Mouse (Mus musculus): Measurements from ENCODE around the gene Gfpt1. TPM values are rescaled to one million over a fixed set of nuclear protein-coding genes. Genes with fewer than 3 reads are reported as not detected.
A peak's percentile ranks its signal among the peaks of the same experiment; 100 is the strongest.

Gfpt1 gene
- polyA plus RNA-seq, 1 experiment from 2014 or later: 6.5 TPM

DNA sequence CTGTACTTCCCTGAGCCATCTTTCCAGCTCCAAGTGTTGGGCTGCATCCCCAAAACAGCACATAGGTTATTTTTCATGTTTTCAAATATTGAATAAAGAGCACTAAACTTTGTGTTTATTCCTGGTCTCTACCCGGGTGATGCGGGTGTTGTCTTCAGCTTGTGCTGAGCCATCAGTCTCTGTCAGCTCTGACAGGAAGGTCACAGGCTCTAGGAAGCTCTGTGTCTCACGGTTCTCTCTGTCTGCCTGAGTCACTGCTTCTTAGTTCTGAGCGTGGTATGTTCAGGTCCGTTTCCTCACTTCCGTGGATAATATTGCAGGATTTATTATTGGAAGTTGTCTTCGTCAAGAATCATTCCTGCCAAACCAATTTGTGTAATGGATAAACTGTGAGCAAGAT, 79.3 kb downstream of the Gfpt1 start:
- Histone ChIP-seq H3K27me3 (no peaks in the 10 kb centered on the region), H3K9me3 (replicated peaks) (no peaks in the 10 kb centered on the region), H3K4me1 (replicated peaks) (peaks cover 8% of the 10 kb centered on the region), H3K4me3 (replicated peaks) (no peak overlapping the region), H3K36me3 (replicated peaks) (no peaks in the 10 kb centered on the region), H3K27ac (replicated peaks) (no peak overlapping the region), H3K9ac (no peak overlapping the region), H3K4me2 (no peak overlapping the region)
- ATAC-seq (ENCODE audit: insufficient read depth): no peak
- WGBS (ENCODE audit: insufficient replicate concordance): 50% methylated on average over 7 of the region's 7 CpGs

DNA sequence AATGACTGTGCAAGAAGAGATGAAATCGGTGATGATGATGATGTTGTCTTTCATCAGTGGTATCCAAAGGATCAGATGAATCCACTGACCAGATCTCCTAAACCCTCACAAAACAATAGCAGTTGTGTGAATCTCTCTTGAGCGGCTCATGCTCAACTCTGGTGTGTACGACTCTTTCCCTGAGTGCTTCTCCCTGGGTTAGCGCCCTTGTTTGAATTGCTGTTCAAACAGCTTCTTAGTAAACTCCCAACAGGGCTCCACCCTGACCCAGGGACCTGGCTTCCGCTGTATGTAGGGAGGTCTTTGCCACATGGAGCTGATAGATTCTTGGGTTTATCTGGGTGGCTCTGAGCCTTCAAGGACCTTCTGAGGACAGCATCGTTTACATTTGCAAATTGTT, 80.8 kb downstream of the Gfpt1 start:
- Histone ChIP-seq H3K27ac (replicated peaks) (no peak overlapping the region), H3K27me3 (no peaks in the 10 kb centered on the region), H3K4me2 (no peak overlapping the region), H3K9ac (no peak overlapping the region), H3K4me1 (replicated peaks) (peaks cover 16% of the 10 kb centered on the region), H3K9me3 (replicated peaks) (no peaks in the 10 kb centered on the region), H3K4me3 (replicated peaks) (no peak overlapping the region), H3K36me3 (replicated peaks) (no peaks in the 10 kb centered on the region)
- 58% methylated on average over 6 of the region's 6 CpGs for WGBS (ENCODE audit: insufficient replicate concordance)
- no peak for ATAC-seq (ENCODE audit: insufficient read depth)

GRCm38 (mm10) chr6:87123973-87124372, 81.3 kb downstream of the Gfpt1 start:
- no peak overlapping the region for H3K9ac ChIP-seq
- H3K27ac ChIP-seq (replicated peaks): no peak overlapping the region
- no peaks in the 10 kb centered on the region for H3K27me3 ChIP-seq
- H3K9me3 ChIP-seq (replicated peaks): no peaks in the 10 kb centered on the region
- H3K4me3 ChIP-seq (replicated peaks): no peak overlapping the region
- no peak overlapping the region for H3K4me2 ChIP-seq
- no peaks in the 10 kb centered on the region for H3K36me3 ChIP-seq (replicated peaks)
- peaks cover 16% of the 10 kb centered on the region for H3K4me1 ChIP-seq (replicated peaks)
- 59% methylated on average over 4 of the region's 4 CpGs for WGBS (ENCODE audit: insufficient replicate concordance)
- no peak for ATAC-seq (ENCODE audit: insufficient read depth)

DNA sequence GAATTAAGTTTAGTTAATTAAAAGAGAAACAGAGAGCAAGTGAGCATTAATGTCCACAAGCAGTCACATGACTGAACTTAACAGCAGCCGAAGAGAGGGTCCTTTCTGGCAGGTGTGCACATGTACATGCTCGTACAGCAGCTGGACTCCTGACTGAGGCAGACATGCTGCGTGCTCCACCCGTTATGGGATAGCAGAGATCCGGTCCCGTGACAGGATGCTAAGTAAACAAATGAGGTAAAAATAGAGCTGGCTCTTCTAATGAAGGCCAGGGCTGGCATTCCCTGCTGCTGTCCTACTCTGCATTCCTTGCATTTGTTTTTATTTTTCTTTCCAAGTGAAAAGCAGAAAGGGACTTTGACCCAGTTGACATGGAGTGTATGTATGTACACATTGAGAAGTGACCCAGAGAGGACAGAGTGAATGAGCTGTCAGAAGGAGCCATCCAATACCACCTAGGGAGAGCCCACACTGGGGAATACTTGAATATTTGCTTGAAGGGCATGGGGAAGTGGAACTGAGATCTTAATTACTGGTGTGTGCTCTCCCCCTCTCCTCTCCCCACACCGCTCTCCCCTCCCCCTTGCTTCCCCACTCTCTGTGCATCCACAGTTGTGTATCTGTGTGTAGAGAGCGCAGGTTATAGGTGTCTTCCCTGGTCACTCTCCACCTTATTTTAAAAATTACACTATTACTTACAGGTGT, 84.6 kb downstream of the Gfpt1 start:
- no peak for ATAC-seq (ENCODE audit: insufficient read depth)
- Histone ChIP-seq H3K27ac (replicated peaks) (no peak overlapping the region), H3K4me1 (replicated peaks) (peaks cover 9% of the 10 kb centered on the region; the same call in 1 of the 2 replicates), H3K4me3 (replicated peaks) (no peak overlapping the region), H3K36me3 (replicated peaks) (no peaks in the 10 kb centered on the region), H3K9ac (no peak overlapping the region), H3K9me3 (replicated peaks) (no peaks in the 10 kb centered on the region), H3K4me2 (no peak overlapping the region), H3K27me3 (no peaks in the 10 kb centered on the region)
- 50% methylated on average over 8 of the region's 8 CpGs for WGBS (ENCODE audit: insufficient replicate concordance)

- Histone ChIP-seq H3K4me3 (replicated peaks) (no peak overlapping the region), H3K4me1 (replicated peaks) (peaks cover 9% of the 10 kb centered on the region; the same call in 1 of the 2 replicates), H3K4me2 (no peak overlapping the region), H3K36me3 (replicated peaks) (no peaks in the 10 kb centered on the region), H3K9me3 (replicated peaks) (no peaks in the 10 kb centered on the region), H3K27me3 (no peaks in the 10 kb centered on the region), H3K27ac (replicated peaks) (no peak overlapping the region), H3K9ac (no peak overlapping the region)
- no peak for ATAC-seq (ENCODE audit: insufficient read depth)
- WGBS (ENCODE audit: insufficient replicate concordance): 63% methylated on average over 8 of the region's 8 CpGs
Observed at GRCm38 (mm10) chr6:87129861-87130260, 87.2 kb downstream of the Gfpt1 start.

DNA sequence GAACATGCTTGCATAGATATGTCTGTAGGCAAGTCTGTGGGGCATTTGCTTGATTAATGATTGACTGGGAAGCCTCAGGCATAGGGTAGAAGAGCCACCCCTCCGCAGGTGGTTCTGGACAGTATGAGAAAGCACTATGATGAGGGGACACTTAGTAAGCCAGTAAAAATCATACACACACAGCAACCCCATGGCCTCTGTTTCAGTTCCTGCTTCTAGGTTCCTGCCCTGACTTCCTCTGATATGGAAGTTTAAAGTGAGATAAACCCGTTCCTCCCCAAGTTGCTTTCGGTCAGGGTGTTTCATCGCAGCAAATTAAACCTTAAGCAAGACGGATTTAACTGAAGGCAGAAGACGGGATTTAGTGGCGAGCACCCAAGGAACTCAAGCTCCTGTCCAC, 88.0 kb downstream of the Gfpt1 start:
- Histone ChIP-seq H3K9me3 (replicated peaks) (no peaks in the 10 kb centered on the region), H3K27me3 (no peaks in the 10 kb centered on the region), H3K27ac (replicated peaks) (no peak overlapping the region), H3K4me1 (replicated peaks) (peaks cover 9% of the 10 kb centered on the region; the same call in 1 of the 2 replicates), H3K4me2 (no peak overlapping the region), H3K4me3 (replicated peaks) (no peak overlapping the region), H3K36me3 (replicated peaks) (no peaks in the 10 kb centered on the region), H3K9ac (no peak overlapping the region)
- 66% methylated on average over 7 of the region's 7 CpGs for WGBS (ENCODE audit: insufficient replicate concordance)
- ATAC-seq (ENCODE audit: insufficient read depth): no peak

DNA sequence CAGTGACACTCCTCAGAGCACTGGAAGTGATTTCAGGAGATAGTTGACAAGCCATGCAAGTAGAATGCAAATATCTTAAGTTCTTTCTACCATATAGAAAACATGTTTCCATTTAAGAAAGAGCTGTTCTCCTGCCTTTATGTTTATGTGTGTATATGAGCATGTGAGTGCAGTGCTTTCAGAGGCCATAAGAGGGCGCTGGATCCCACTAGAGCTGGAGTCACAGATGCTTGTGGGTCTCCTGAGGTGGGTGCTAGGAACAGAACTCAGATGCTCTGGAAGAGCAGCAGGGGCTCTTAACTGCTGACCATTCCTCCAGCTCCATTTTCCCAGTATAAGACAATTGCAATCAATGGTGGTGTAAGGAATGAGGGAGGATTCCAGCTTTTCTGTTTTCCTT, 88.4 kb downstream of the Gfpt1 start:
- Histone ChIP-seq H3K4me3 (replicated peaks) (no peak overlapping the region), H3K9ac (no peak overlapping the region), H3K4me1 (replicated peaks) (peaks cover 9% of the 10 kb centered on the region; the same call in 1 of the 2 replicates), H3K27me3 (no peaks in the 10 kb centered on the region), H3K4me2 (no peak overlapping the region), H3K36me3 (replicated peaks) (no peaks in the 10 kb centered on the region), H3K27ac (replicated peaks) (no peak overlapping the region), H3K9me3 (replicated peaks) (no peaks in the 10 kb centered on the region)
- no peak for ATAC-seq (ENCODE audit: insufficient read depth)
- WGBS (ENCODE audit: insufficient replicate concordance): 45% methylated on average over 1 of the region's 1 CpGs

- Histone ChIP-seq H3K4me1 (replicated peaks) (peaks cover 11% of the 10 kb centered on the region), H3K27ac (replicated peaks) (no peak overlapping the region), H3K9ac (no peak overlapping the region), H3K36me3 (replicated peaks) (no peaks in the 10 kb centered on the region), H3K27me3 (no peaks in the 10 kb centered on the region), H3K9me3 (replicated peaks) (no peaks in the 10 kb centered on the region), H3K4me3 (replicated peaks) (no peak overlapping the region), H3K4me2 (no peak overlapping the region)
- no peak for ATAC-seq (ENCODE audit: insufficient read depth)
- WGBS (ENCODE audit: insufficient replicate concordance): 76% methylated on average over 3 of the region's 3 CpGs
Observed at GRCm38 (mm10) chr6:87133520-87133919, 90.9 kb downstream of the Gfpt1 start.

- Histone ChIP-seq H3K27me3 (no peaks in the 10 kb centered on the region), H3K27ac (replicated peaks) (no peak overlapping the region), H3K4me1 (replicated peaks) (peaks cover 17% of the 10 kb centered on the region), H3K4me3 (replicated peaks) (no peak overlapping the region), H3K36me3 (replicated peaks) (no peaks in the 10 kb centered on the region), H3K9ac (no peak overlapping the region), H3K9me3 (replicated peaks) (no peaks in the 10 kb centered on the region), H3K4me2 (no peak overlapping the region)
- 62% methylated on average over 12 of the region's 12 CpGs for WGBS (ENCODE audit: insufficient replicate concordance)
- ATAC-seq (ENCODE audit: insufficient read depth): no peak
Observed at GRCm38 (mm10) chr6:87133966-87134546, 91.4 kb downstream of the Gfpt1 start.

- peak overlapping the region; percentile 77 for H3K27ac ChIP-seq (replicated peaks)
- ATAC-seq (ENCODE audit: insufficient read depth): peak; percentile 76
Observed at GRCm38 (mm10) chr6:87138479-87138878, 95.8 kb downstream of the Gfpt1 start.

DNA sequence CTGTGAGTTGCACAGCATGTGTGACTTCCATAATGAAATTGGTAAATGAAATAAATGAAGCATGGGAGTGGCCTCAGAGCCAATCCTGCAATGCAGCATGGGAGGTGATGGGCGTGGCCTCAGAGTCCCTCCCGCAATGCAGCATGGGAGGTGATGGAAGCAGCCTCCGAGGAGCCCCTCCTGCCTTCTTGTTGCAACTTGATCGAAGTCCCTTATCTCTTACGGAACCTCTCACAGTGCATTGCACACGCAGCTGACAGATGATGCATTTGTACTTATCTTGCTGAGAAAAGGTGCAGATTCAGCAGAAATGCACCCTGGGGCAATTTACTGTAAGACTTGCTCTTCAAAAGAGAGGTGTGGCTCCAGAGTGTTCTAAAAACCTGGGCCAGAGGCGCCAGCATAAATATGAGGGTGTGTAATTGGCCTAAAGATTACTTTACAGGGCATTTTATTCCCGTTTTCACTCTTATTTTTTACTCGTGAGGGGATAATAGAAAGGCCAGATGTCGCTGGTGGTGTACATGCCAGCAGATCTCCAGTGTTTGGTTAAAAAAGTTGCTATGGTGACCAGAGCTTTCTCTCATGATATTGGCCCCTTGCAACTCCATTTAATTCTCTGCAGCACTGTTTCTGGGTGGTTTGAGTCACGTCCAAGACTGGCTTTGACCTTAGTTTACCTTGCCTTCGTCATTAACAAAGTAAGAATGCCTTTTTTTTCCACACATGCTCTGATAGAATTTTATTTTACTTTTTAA, 97.3 kb downstream of the Gfpt1 start:
- Histone ChIP-seq H3K4me1 (replicated peaks) (peaks cover 32% of the 10 kb centered on the region), H3K9me3 (replicated peaks) (no peaks in the 10 kb centered on the region), H3K27ac (replicated peaks) (peak overlapping the region; percentile 77), H3K4me3 (replicated peaks) (no peak overlapping the region), H3K27me3 (peaks cover 10% of the 10 kb centered on the region; the same call in 1 of the 2 replicates), H3K9ac (no peak overlapping the region), H3K4me2 (peak overlapping the region; percentile 19), H3K36me3 (replicated peaks) (no peaks in the 10 kb centered on the region)
- 53% methylated on average over 12 of the region's 12 CpGs for WGBS (ENCODE audit: insufficient replicate concordance)
- peak; percentile 76 for ATAC-seq (ENCODE audit: insufficient read depth)

More at GRCm38 (mm10) chr6:87138479-87138878, 95.8 kb downstream of the Gfpt1 start:
- H3K4me3 ChIP-seq (replicated peaks): no peak overlapping the region
- no peaks in the 10 kb centered on the region for H3K9me3 ChIP-seq (replicated peaks)
- peaks cover 32% of the 10 kb centered on the region for H3K4me1 ChIP-seq (replicated peaks)
- peaks cover 6% of the 10 kb centered on the region; the same call in 1 of the 2 replicates for H3K27me3 ChIP-seq
- WGBS (ENCODE audit: insufficient replicate concordance): 27% methylated on average over 5 of the region's 5 CpGs
- no peak overlapping the region for H3K9ac ChIP-seq
- no peak overlapping the region; the same call in 1 of the 2 replicates for H3K4me2 ChIP-seq
- no peaks in the 10 kb centered on the region for H3K36me3 ChIP-seq (replicated peaks)
